Mouse (Mus musculus): ENCODE measurements around the gene Rdh16. TPM values are rescaled to one million over a fixed set of nuclear protein-coding genes. Genes with fewer than 3 reads are reported as not detected.
"Not testable (repeated sequence)": the region's sequence is repeated elsewhere in the genome, so short reads cannot be mapped to it uniquely, and the experiment has no call there.

Rdh16 gene
- not detected in 2 replicates for polyA plus RNA-seq (2016; fragmentation: Nextera tagmentation; extraction: Ambion mirVana)

GRCm38 (mm10) chr10:127800891-127801290 lies at the start of gene Rdh16:
Gene Rdh16 (plus strand): TSS chr10:127801152.
- Histone ChIP-seq H3K36me3 (no peaks in the 10 kb centered on the region), H3K4me3 (no peak within 1 kb of the TSS), H3K27me3 (ENCODE audit: insufficient read depth, poor library complexity, severe bottlenecking) (no peaks in the 10 kb centered on the region), H3K4me1 (replicated peaks) (no peaks in the 10 kb centered on the region), H3K27ac (no peak within 1 kb of the TSS), H3K9me3 (no peaks in the 10 kb centered on the region)
- 89% methylated on average over 6 of the region's 6 CpGs for WGBS
- DNase-seq (ENCODE audit: low spot score), result no peak

GRCm38 (mm10) chr10:127751548-127751947 lies 49.4 kb upstream of the Rdh16 start, which contains the start of gene Gpr182:
Gene Gpr182 (minus strand): TSS chr10:127751732.
- no peaks in the 10 kb centered on the region for H3K27me3 ChIP-seq (ENCODE audit: insufficient read depth, poor library complexity, severe bottlenecking)
- DNase-seq (ENCODE audit: low spot score), result no peak
- peaks cover 23% of the 10 kb centered on the region for H3K36me3 ChIP-seq
- 55% methylated on average over 8 of the region's 8 CpGs for WGBS
- H3K27ac ChIP-seq, result no peak within 1 kb of the TSS
- H3K4me1 ChIP-seq (replicated peaks), result peaks cover 28% of the 10 kb centered on the region
- no peak within 1 kb of the TSS for H3K4me3 ChIP-seq
- H3K9me3 ChIP-seq, result no peaks in the 10 kb centered on the region

GRCm38 (mm10) chr10:127754566-127755166 lies 46.3 kb upstream of the Rdh16 start:
- no peaks in the 10 kb centered on the region for H3K36me3 ChIP-seq
- no peak for DNase-seq (ENCODE audit: low spot score)
- H3K27ac ChIP-seq, result no peak overlapping the region
- no peaks in the 10 kb centered on the region for H3K9me3 ChIP-seq
- no peaks in the 10 kb centered on the region for H3K27me3 ChIP-seq (ENCODE audit: insufficient read depth, poor library complexity, severe bottlenecking)
- peaks cover 13% of the 10 kb centered on the region for H3K4me1 ChIP-seq (replicated peaks)
- no peak overlapping the region for H3K4me3 ChIP-seq
- 83% methylated on average over 6 of the region's 6 CpGs for WGBS

DNA sequence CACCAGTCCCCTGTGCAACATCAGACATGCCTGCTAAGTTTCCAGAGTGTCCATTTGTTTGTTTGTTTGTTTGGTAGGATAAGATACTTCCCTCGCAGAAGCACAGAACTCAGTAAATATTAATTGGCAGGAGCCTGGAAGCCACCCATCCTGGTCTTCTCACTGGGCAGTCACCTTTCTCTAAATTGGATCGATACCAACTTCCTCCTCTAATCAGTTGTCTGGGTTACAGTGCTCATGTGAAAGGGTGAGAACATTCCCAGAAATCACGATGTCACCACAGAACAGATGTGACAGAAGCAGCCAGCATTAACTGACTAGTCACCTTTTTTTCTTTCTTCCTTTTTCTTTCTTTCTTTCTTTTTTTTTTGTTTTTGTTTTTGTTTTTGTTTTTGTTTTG lies 45.7 kb upstream of the Rdh16 start:
- H3K27ac ChIP-seq, result no peak overlapping the region
- H3K9me3 ChIP-seq, result no peaks in the 10 kb centered on the region
- no peak for DNase-seq (ENCODE audit: low spot score)
- H3K4me1 ChIP-seq (replicated peaks), result peaks cover 8% of the 10 kb centered on the region
- no peak overlapping the region for H3K4me3 ChIP-seq
- no peaks in the 10 kb centered on the region for H3K36me3 ChIP-seq
- 87% methylated on average over 3 of the region's 3 CpGs for WGBS
- H3K27me3 ChIP-seq (ENCODE audit: insufficient read depth, poor library complexity, severe bottlenecking), result no peaks in the 10 kb centered on the region

- Histone ChIP-seq H3K4me3 (peak overlapping the region; percentile 26), H3K36me3 (no peaks in the 10 kb centered on the region), H3K9me3 (no peaks in the 10 kb centered on the region), H3K4me1 (replicated peaks) (peaks cover 6% of the 10 kb centered on the region; the same call in 1 of the 2 replicates), H3K27ac (no peak overlapping the region), H3K27me3 (ENCODE audit: insufficient read depth, poor library complexity, severe bottlenecking) (no peaks in the 10 kb centered on the region)
- DNase-seq (ENCODE audit: low spot score), result no peak
- WGBS, result 53% methylated on average over 18 of the region's 18 CpGs
Observed at GRCm38 (mm10) chr10:127755770-127756468, 45.0 kb upstream of the Rdh16 start.

DNA sequence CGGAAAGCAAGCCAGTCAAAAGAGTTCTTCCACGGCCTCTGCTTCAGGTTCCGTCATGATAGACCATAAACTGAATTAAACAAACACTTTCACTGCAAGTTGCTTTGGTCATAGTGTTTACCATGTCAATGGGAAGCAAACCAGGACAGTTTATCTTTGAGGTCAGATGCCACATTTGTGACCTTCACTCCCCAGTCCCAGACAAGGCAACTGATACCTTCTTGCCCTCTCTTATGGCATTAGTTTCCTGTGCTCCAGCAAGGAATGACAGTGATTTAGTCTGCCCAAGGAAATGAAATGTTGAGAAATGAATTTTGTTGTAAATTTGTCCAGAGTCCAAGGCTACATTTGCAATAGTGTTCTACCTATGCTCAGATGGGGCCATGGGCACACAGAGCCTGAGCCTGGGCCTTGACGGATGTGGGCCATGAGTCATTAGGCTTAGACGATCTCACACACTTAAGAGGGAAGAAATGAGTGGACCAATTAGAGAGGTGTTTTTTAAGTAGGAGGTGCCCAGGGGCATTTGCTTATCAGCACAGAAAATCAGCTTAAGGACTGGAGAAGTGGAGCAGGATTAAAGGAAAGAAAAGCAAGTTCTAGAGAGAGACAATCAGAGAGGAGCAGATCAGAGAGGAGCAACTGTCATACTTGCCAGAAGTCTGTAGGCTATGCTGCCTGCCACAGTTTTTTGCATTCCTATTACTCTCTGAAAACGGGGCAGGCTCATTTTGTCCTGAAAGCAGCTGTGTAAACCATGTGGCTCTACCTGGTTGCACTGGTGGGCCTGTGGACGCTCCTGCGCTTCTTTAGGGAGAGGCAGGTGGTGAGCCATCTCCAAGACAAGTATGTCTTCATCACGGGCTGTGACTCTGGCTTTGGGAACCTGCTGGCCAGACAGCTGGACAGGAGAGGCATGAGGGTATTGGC lies 41.5 kb upstream of the Rdh16 start, which contains the start of the genes Rdh1 and Rdh16f1:
Gene Rdh1, plus strand, starts transcription at position 541 of the 930 bp plus-strand sequence.
Gene Rdh16f1, plus strand, starts transcription at position 607 of the 930 bp plus-strand sequence.
- Histone ChIP-seq H3K9me3 (no peaks in the 10 kb centered on the region), H3K4me3 (no peak within 1 kb of the TSS), H3K36me3 (no peaks in the 10 kb centered on the region), H3K27me3 (ENCODE audit: insufficient read depth, poor library complexity, severe bottlenecking) (no peaks in the 10 kb centered on the region), H3K27ac (no peak within 1 kb of the TSS), H3K4me1 (replicated peaks) (0 out of 2 replicates have a peak, but pooled peaks cover 6% of the 10 kb centered on the region)
- no peak for DNase-seq (ENCODE audit: low spot score)
- WGBS, result 81% methylated on average over 9 of the region's 9 CpGs

GRCm38 (mm10) chr10:127762926-127763325 lies 38.0 kb upstream of the Rdh16 start:
- H3K9me3 ChIP-seq; DNase-seq (ENCODE audit: low spot score); H3K36me3 ChIP-seq; H3K27me3 ChIP-seq (ENCODE audit: insufficient read depth, poor library complexity, severe bottlenecking); H3K4me3 ChIP-seq; H3K27ac ChIP-seq; H3K4me1 ChIP-seq (replicated peaks): not testable (repeated sequence)
- 89% methylated on average over 10 of the region's 10 CpGs for WGBS

GRCm38 (mm10) chr10:127763914-127764680 lies 36.9 kb upstream of the Rdh16 start:
- 79% methylated on average over 12 of the region's 12 CpGs for WGBS
- H3K9me3 ChIP-seq, result no peaks in the 10 kb centered on the region
- H3K36me3 ChIP-seq, result no peaks in the 10 kb centered on the region
- no peak overlapping the region for H3K27ac ChIP-seq
- no peaks in the 10 kb centered on the region for H3K4me1 ChIP-seq (replicated peaks)
- no peaks in the 10 kb centered on the region for H3K27me3 ChIP-seq (ENCODE audit: insufficient read depth, poor library complexity, severe bottlenecking)
- H3K4me3 ChIP-seq, result no peak overlapping the region
- no peak for DNase-seq (ENCODE audit: low spot score)

DNA sequence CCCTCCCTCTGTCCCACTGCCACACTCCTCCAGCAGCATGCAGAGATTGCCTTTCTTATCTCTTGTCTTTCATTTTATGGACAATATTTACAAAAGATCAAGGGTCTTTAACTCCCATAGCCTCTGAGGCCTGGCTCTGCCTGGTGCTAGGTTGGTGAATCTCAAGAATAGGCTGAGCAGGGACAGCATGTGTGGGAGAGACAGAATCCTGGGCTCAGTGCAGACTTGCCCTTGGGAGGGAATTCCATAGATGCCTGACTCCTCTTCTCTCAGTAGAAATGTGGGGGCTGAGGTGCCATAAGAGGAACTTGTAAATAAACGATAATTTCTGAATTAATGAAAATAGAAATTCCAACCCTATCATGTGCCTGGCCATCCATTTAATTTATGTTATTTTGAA lies 34.4 kb upstream of the Rdh16 start:
- H3K4me1 ChIP-seq (replicated peaks), result no peaks in the 10 kb centered on the region
- no peaks in the 10 kb centered on the region for H3K27me3 ChIP-seq (ENCODE audit: insufficient read depth, poor library complexity, severe bottlenecking)
- H3K36me3 ChIP-seq, result no peaks in the 10 kb centered on the region
- no peak for DNase-seq (ENCODE audit: low spot score)
- WGBS, result 85% methylated on average over 1 of the region's 1 CpGs
- H3K27ac ChIP-seq, result no peak overlapping the region
- H3K9me3 ChIP-seq, result no peaks in the 10 kb centered on the region
- no peak overlapping the region for H3K4me3 ChIP-seq

- Histone ChIP-seq H3K36me3 (no peaks in the 10 kb centered on the region), H3K27me3 (ENCODE audit: insufficient read depth, poor library complexity, severe bottlenecking) (no peaks in the 10 kb centered on the region), H3K9me3 (no peaks in the 10 kb centered on the region), H3K4me1 (replicated peaks) (no peaks in the 10 kb centered on the region), H3K27ac (no peak within 1 kb of the TSS), H3K4me3 (no peak within 1 kb of the TSS)
- DNase-seq (ENCODE audit: low spot score), result no peak
- WGBS, result 77% methylated on average over 2 of the region's 2 CpGs
Observed at GRCm38 (mm10) chr10:127776011-127776410, 24.9 kb upstream of the Rdh16 start, which contains the start of gene Rdh9. Gene Rdh9 (plus strand): TSS chr10:127776386.

- not testable (repeated sequence) for H3K36me3 ChIP-seq; DNase-seq (ENCODE audit: low spot score); H3K4me3 ChIP-seq; H3K4me1 ChIP-seq (replicated peaks); H3K27ac ChIP-seq; H3K27me3 ChIP-seq (ENCODE audit: insufficient read depth, poor library complexity, severe bottlenecking); H3K9me3 ChIP-seq
- WGBS, result 95% methylated on average over 17 of the region's 17 CpGs
Observed at GRCm38 (mm10) chr10:127782321-127782720, 18.6 kb upstream of the Rdh16 start.

DNA sequence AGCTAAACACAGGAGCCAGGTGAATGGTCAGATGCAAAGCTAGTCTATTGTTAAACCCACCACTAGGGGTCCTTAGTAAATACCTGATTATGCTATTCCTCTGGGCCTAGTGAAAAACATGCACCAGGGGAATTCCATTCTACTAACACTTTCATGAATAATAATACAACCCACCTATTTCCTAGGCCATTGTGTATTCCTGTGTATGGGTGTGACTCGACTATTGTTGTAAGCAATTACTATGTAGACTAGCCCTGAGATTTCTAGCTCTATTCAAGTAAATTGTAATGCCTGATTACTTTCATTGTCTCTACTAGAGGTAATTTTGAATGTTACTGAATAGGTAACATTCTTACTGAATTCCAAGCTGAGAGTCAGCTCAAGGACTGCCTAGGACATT lies 15.5 kb upstream of the Rdh16 start:
- H3K4me3 ChIP-seq; DNase-seq (ENCODE audit: low spot score); H3K4me1 ChIP-seq (replicated peaks); H3K36me3 ChIP-seq; H3K9me3 ChIP-seq; H3K27ac ChIP-seq; H3K27me3 ChIP-seq (ENCODE audit: insufficient read depth, poor library complexity, severe bottlenecking): not testable (repeated sequence)
- whole genome bisulfite sequencing, result 90% methylated on average over 1 of the region's 1 CpGs

Measured in hindbrain, embryonic 10.5 days (tissue).